Mouse (Mus musculus) olfactory bulb, adult 2 months (tissue): ENCODE measurements around the gene Orai1.

Experiments
- CTCF ChIP-seq: fragments of 200-500 bp; IDR thresholded peaks from 2 replicates; pipeline ENCODE4 v1.5.1; 2012; ENCODE audit warnings: low read depth, mild to moderate bottlenecking, low read length, moderate library complexity; ENCODE audit not compliant: insufficient read depth
- POLR2A ChIP-seq: fragments of 200-500 bp; IDR thresholded peaks from 2 replicates; pipeline ENCODE4 v1.6.1; 2012; ENCODE audit warnings: mild to moderate bottlenecking, low read depth, low read length, moderate library complexity; ENCODE audit not compliant: insufficient read depth

DNA sequence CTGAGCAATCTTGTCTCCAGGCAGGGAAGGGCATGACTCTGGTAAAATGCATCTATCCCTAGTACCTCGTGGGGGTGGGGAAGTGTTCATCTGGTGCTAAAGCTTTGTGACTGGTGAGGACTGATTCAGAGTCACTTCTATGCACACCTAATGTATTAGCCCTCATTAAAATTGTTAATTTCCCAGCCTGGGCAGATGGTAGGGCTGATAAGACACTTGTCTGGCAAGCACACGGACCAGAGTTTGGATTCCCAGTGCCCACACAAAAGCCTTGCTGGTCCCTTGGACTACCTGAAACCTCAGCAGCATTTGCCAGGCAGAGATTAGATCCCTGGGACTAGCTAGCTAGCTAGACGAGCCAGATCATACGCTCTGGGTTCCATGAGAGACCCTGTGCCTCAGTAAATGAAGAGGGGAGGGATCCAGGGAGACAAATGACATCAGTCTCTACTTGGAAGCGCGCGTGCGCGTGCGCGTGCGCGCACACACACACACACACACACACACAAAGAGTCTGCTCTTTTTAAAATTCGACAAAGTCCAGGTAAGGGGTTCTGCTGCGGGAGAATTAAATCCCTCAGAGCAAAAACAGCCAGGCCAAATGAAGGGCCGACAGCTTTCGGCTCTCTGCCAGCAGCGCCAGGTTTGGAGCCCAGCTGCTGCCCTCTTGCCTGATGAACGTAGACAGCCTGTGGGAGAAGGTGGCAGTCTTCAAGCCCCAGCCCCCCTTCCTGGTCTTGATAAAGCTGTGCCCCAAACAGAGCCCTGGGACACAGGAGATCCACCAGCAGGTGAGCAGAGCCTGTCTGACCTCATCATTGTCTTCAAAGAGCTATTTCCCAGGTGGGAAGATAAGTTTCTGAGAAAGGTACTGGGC lies 8.9 kb upstream of the Orai1 start:
- TF ChIP-seq CTCF (no peak), POLR2A (no peak)
